Mouse (Mus musculus) cerebellum, adult (tissue): ENCODE results near the gene Gm525.
"Not testable (repeated sequence)": the region's sequence is repeated elsewhere in the genome, so short reads cannot be mapped to it uniquely, and the experiment has no call there.

Experiments
- ATAC-seq: cut with Nextera tagmentation; 2 replicates; pipeline ENCODE4 v1.9.2; 2017; ENCODE audit warnings: mild to moderate bottlenecking, moderate library complexity, mixed read lengths; ENCODE audit not compliant: insufficient number of reproducible peaks, low FRiP score, low TSS enrichment

The Gm525 gene

GRCm38 (mm10) chr11:89073541-89073940 is at the start of gene Gm525:
Gene Gm525, plus strand, starts transcription at chr11:89073841.
- ATAC-seq, result no peak

- no peak for ATAC-seq
Measured at GRCm38 (mm10) chr11:89024181-89024881, 49.3 kb upstream of the Gm525 start.

DNA sequence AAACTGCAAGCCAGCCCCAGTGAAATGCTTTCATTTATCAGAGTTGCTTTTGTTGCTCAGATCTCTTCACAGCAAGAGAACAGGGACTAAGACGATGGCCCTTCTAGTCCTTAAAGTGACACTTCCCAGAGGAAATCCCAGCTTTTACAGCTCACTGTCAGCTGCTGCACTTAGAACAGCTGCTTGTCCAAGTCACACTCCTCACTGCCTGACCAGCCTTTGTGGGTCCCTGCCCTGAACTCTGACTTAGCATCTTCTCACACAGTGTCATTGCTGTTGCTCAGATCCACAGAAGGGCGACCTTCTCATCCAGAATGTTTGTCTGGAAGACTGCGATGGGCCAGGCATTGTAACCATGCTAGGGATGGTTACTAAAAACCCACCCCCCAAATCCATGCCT is 48.0 kb upstream of the Gm525 start:
- no peak for ATAC-seq

DNA sequence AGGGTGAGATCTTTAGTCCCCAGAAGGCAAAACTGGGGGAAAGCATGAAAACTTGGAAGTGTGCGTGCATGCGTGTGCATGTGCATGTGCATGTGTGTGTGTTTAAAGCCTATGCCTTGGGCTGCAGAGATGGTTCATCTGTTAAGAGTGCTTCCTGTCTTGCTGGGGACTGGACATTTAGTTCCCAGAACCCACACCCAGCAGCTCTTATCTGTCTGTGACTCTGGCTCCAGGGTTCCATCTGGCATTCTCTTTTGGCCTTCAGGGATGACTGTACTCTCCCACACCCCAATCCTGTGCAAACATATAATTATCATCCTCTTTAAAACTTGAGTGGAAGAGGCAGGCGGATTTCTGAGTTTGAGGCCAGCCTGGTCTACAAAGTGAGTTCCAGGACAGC is 47.5 kb upstream of the Gm525 start:
- no peak for ATAC-seq

DNA sequence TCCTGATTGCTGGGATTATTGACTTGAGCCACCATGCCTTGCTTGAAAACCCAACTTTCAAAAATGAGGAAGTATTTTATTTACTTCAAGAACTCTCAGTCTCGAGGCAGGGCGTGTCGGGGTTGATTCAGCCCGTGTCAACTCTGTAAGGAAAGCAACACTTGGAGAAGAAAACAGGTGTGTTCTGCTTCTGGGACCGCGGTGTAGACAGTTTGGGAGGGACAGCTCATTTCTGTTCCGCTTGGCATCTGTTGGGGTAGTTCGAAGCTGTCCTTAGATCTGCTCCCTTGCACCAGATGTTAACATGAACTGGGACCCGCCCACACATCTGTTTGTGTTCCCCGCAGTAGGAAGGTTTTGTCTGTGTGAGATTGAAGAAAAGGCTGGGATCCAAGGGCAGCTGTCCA is 45.7 kb upstream of the Gm525 start:
- ATAC-seq, result no peak

DNA sequence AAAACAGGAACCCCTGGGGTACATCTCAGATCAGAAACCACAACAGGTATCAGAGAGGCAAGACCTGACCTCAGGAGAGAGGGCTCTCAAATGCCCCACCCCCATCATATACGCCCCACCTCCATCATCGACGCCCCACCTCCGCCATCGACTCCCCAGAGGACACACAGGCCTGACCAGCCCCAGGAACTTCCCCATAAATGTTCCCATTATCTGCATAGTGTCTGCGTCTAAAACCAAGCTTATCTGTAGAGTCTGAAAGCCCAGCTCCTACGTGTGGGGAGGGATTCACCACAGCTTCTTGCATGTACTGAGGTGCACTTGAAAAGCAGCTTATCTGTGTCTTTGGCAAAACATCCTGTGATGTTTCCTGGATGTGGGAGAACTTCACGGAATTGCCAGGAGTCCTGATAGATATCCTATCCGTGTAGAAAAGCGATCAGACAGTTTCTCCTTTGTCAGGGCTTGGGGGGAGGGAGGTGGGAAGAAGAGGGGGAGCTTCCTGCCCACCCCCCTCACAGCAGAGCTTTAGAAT is 44.7 kb upstream of the Gm525 start:
- no peak for ATAC-seq

GRCm38 (mm10) chr11:89030552-89030951 is 43.1 kb upstream of the Gm525 start:
- no peak for ATAC-seq

GRCm38 (mm10) chr11:89031189-89031588 is 42.5 kb upstream of the Gm525 start:
- no peak for ATAC-seq

DNA sequence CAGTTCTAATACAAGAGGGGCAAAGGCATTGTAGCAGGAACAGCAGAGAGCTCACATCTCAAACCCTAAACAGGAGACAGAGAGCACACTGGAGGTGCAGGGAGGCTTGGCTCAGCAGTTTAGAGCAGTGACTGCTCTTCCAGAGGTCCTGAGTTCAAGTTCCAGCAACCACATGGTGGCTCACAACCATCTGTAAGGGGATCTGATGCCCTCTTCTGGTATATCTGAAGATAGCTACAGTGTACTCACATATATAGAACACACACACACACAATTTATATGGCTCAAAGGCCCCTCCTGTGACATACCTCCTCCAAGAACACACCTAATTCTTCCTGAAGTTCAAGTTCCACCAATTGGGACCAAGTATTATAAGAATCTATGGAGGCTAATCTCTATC is 39.0 kb upstream of the Gm525 start:
- ATAC-seq, result no peak

GRCm38 (mm10) chr11:89035552-89035951 is 38.1 kb upstream of the Gm525 start:
- no peak for ATAC-seq

- ATAC-seq, result no peak
Measured at GRCm38 (mm10) chr11:89038496-89038895, 35.1 kb upstream of the Gm525 start.

DNA sequence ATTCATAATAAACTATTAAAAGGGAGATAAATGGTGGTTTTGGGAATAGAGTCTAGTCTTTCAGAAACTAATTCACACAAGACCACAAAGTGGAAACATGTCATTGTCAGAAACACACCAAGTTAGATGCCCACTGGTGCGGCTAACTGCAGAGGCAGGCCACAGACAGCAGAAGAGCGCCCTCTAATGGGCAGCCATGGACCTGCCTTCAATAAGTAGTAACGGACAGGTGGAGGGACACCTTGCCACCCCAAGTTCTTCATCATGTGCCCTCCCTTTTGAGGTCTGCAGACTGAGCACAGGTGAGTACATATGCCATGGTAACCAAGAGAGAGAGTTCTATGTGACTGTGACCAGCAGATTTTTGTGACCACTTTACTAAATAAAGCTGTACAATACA is 34.3 kb upstream of the Gm525 start:
- ATAC-seq, result no peak

GRCm38 (mm10) chr11:89041073-89041472 is 32.6 kb upstream of the Gm525 start:
- not testable (repeated sequence) for ATAC-seq

DNA sequence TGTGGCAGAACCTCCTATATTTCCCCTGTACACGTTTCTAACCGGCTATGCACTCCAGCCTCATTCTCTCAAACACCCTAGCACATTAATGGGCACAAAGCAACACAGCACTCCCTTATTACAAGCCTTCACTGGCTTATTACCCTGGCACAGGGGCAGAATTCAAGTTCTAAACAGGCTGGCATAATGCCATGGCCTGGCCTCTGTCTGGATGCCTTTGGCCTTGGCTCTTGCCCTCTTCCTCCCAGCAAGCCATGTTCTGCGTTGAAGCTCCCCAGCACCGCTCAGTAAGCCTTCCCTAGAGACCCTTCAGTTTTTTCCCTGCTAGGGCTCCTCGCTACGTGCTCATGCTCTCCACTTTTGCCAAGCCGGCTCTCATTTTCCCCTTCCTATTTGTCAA is 30.6 kb upstream of the Gm525 start:
- no peak for ATAC-seq

DNA sequence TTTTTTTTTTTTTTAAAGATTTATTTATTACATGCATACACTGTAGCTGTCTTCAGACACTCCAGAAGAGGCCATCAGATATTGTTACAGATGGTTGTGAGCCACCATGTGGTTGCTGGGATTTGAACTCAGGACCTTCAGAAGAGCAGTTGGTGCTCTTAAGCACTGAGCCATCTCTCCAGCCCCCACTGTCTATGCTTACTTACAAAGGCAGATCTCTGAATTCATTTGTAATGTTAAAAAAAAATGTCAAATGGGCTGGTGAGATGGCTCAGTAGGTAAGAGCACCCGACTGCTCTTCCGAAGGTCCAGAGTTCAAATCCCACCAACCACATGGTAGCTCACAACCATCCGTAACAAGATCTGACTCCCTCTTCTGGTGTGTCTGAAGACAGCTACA is 28.1 kb upstream of the Gm525 start:
- not testable (repeated sequence) for ATAC-seq

DNA sequence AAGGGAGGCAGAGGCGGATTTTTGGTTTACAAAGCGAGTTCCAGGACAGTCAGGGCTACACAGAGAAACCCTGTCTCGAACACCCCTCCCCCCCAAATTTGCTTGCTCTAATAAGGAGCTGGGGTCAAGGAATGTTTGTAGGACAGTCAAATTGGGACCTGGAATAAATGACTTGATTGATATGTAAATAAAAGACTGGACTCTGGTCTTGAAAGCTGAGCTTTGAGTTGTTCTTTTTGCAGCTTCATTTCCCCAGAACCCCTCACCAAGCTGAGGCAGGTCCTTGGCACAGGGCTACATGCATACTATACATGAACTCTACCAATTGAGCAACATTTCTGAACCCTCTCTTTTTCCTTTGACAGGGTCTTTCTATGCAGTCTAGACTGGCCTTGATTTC is 27.6 kb upstream of the Gm525 start:
- ATAC-seq, result no peak

- ATAC-seq, result no peak
Measured at GRCm38 (mm10) chr11:89051767-89052166, 21.9 kb upstream of the Gm525 start.

- ATAC-seq, result no peak
Measured at GRCm38 (mm10) chr11:89055931-89056690, 17.5 kb upstream of the Gm525 start.

- no peak for ATAC-seq
Measured at GRCm38 (mm10) chr11:89058515-89059270, 14.9 kb upstream of the Gm525 start.

GRCm38 (mm10) chr11:89059919-89060422 is 13.7 kb upstream of the Gm525 start:
- peak; percentile 38; the same call in 1 of the 2 replicates for ATAC-seq
